Mouse (Mus musculus) mammary gland, adult 2 months (tissue): ENCODE results near the gene Gpank1. TPM values are rescaled to one million over a fixed set of nuclear protein-coding genes. Genes with fewer than 3 reads are reported as not detected.

Source experiments
- polyA plus RNA-seq: library from polyadenylated mRNA; depleted of rRNA; stranded (reverse); fragments of >200 nt; gene quantifications from 2 replicates; pipeline ENCODE4 v1.2.3, GENCODE M21; 2012; ENCODE audit warnings: low replicate concordance; rRNA removed

Gpank1 gene
- 16.3 and 24.8 TPM in 2 replicates for polyA plus RNA-seq

GRCm38 (mm10) chr17:35121143-35121799 is at the start of gene Gpank1:
Gene Gpank1, plus strand, starts transcription at chr17:35121455.

GRCm38 (mm10) chr17:35076507-35077176 is 44.6 kb upstream of the Gpank1 start, which contains the start of gene Ly6g6e:
Gene Ly6g6e, plus strand, starts transcription at chr17:35076902.

GRCm38 (mm10) chr17:35077786-35078233 is 43.4 kb upstream of the Gpank1 start, which contains the start of gene Ly6g6d:
Gene Ly6g6d, minus strand, starts transcription at chr17:35078065.

GRCm38 (mm10) chr17:35085208-35085865 is 35.9 kb upstream of the Gpank1 start, which contains the start of gene Ly6g6f:
Gene Ly6g6f, minus strand, starts transcription at chr17:35085610.

GRCm38 (mm10) chr17:35088825-35089644 is 32.2 kb upstream of the Gpank1 start, which contains the start of gene Abhd16a:
Gene Abhd16a, plus strand, starts transcription at chr17:35089263.

GRCm38 (mm10) chr17:35108097-35108496 is 13.2 kb upstream of the Gpank1 start, which contains the start of gene Ly6g5c:
Gene Ly6g5c, plus strand, starts transcription at chr17:35108279.

GRCm38 (mm10) chr17:35115046-35116019 is 5.9 kb upstream of the Gpank1 start, which contains the start of gene Ly6g5b:
Gene Ly6g5b, minus strand, starts transcription at chr17:35115428.

GRCm38 (mm10) chr17:35121871-35122303 is 632 bp downstream of the Gpank1 start, which contains the start of gene Csnk2b:
Gene Csnk2b, minus strand, starts transcription at chr17:35122053.

GRCm38 (mm10) chr17:35126206-35126611 is 5.0 kb downstream of the Gpank1 start, which contains the start of gene D17H6S53E:
Gene D17H6S53E, plus strand, starts transcription at chr17:35126373.

GRCm38 (mm10) chr17:35131500-35132173 is 10.4 kb downstream of the Gpank1 start, which contains the start of gene Apom:
Gene Apom, minus strand, starts transcription at chr17:35132050.

GRCm38 (mm10) chr17:35134801-35135590 is 13.7 kb downstream of the Gpank1 start, which contains the start of gene Bag6:
Gene Bag6, plus strand, starts transcription at chr17:35135178.

GRCm38 (mm10) chr17:35164568-35165450 is 43.6 kb downstream of the Gpank1 start, which contains the start of gene Prrc2a:
Gene Prrc2a, minus strand, starts transcription at chr17:35164897.

Other genes with a start within 250 kb of the Gpank1 start
- gene Zbtb12, start 242.0 kb upstream of the Gpank1 start, polyA plus RNA-seq: 13.1 and 14.3 TPM in 2 replicates
- 0.06 and 0.07 TPM in 2 replicates for gene Gm20547, start 239.4 kb upstream of the Gpank1 start, polyA plus RNA-seq
- 46.9 and 64.7 TPM in 2 replicates for gene C2, start 223.2 kb upstream of the Gpank1 start, polyA plus RNA-seq
- 189 and 339 TPM in 2 replicates for gene Ehmt2, start 223.0 kb upstream of the Gpank1 start, polyA plus RNA-seq
- 7.4 and 9.2 TPM in 2 replicates for gene Slc44a4, start 207.0 kb upstream of the Gpank1 start, polyA plus RNA-seq
- gene Neu1, start 190.2 kb upstream of the Gpank1 start, polyA plus RNA-seq: 48.4 and 54.9 TPM in 2 replicates
- 43.1 and 146 TPM in 2 replicates for gene Hspa1b, start 162.2 kb upstream of the Gpank1 start, polyA plus RNA-seq
- 0.30 TPM in 1 of 2 replicates, not detected in the other for gene Gm20481, start 151.5 kb upstream of the Gpank1 start, polyA plus RNA-seq
- gene Hspa1a, start 149.3 kb upstream of the Gpank1 start, polyA plus RNA-seq: 17.7 and 42.4 TPM in 2 replicates
- gene Hspa1l, start 148.8 kb upstream of the Gpank1 start, polyA plus RNA-seq: 0.30 and 3.0 TPM in 2 replicates
- gene Lsm2, start 139.6 kb upstream of the Gpank1 start, polyA plus RNA-seq: 75.4 and 108 TPM in 2 replicates
- gene Vars, start 120.5 kb upstream of the Gpank1 start, polyA plus RNA-seq: 197 and 475 TPM in 2 replicates
- 1.4 and 3.9 TPM in 2 replicates for gene Vwa7, start 104.9 kb upstream of the Gpank1 start, polyA plus RNA-seq
- 1.7 and 2.0 TPM in 2 replicates for gene Sapcd1, start 93.4 kb upstream of the Gpank1 start, polyA plus RNA-seq
- 4.2 and 4.8 TPM in 2 replicates for gene Msh5, start 74.7 kb upstream of the Gpank1 start, polyA plus RNA-seq
- 110 and 121 TPM in 2 replicates for gene Clic1, start 71.5 kb upstream of the Gpank1 start, polyA plus RNA-seq
- 58.1 and 90.9 TPM in 2 replicates for gene Ddah2, start 62.4 kb upstream of the Gpank1 start, polyA plus RNA-seq
- gene Ly6g6c, start 56.1 kb upstream of the Gpank1 start, polyA plus RNA-seq: 1.5 and 25.2 TPM in 2 replicates
- 0.67 and 0.80 TPM in 2 replicates for gene Mpig6b, start 55.3 kb upstream of the Gpank1 start, polyA plus RNA-seq
- 5.7 and 9.0 TPM in 2 replicates for gene Ly6g6e, start 44.6 kb upstream of the Gpank1 start, polyA plus RNA-seq
- 1.1 and 2.2 TPM in 2 replicates for gene Ly6g6d, start 43.4 kb upstream of the Gpank1 start, polyA plus RNA-seq
- gene Ly6g6f, start 35.8 kb upstream of the Gpank1 start, polyA plus RNA-seq: 0.19 TPM in 1 of 2 replicates, not detected in the other
- gene Abhd16a, start 32.2 kb upstream of the Gpank1 start, polyA plus RNA-seq: 200 and 293 TPM in 2 replicates
- not detected in 2 replicates for gene Ly6g5c, start 13.2 kb upstream of the Gpank1 start, polyA plus RNA-seq
- 3.5 and 4.4 TPM in 2 replicates for gene Ly6g5b, start 6.0 kb upstream of the Gpank1 start, polyA plus RNA-seq
- gene Csnk2b, start 598 bp downstream of the Gpank1 start, polyA plus RNA-seq: 376 and 470 TPM in 2 replicates
- 8.7 and 9.2 TPM in 2 replicates for gene D17H6S53E, start 4.9 kb downstream of the Gpank1 start, polyA plus RNA-seq
- gene Apom, start 10.6 kb downstream of the Gpank1 start, polyA plus RNA-seq: 0.16 and 0.93 TPM in 2 replicates
- 203 and 278 TPM in 2 replicates for gene Bag6, start 13.7 kb downstream of the Gpank1 start, polyA plus RNA-seq
- 344 and 571 TPM in 2 replicates for gene Prrc2a, start 43.4 kb downstream of the Gpank1 start, polyA plus RNA-seq
- 2.8 and 5.7 TPM in 2 replicates for gene Aif1, start 54.6 kb downstream of the Gpank1 start, polyA plus RNA-seq
- 48.2 and 60.4 TPM in 2 replicates for gene Lst1, start 67.0 kb downstream of the Gpank1 start, polyA plus RNA-seq
- gene Ltb, start 73.0 kb downstream of the Gpank1 start, polyA plus RNA-seq: 118 and 400 TPM in 2 replicates
- 7.1 and 9.9 TPM in 2 replicates for gene Tnf, start 80.6 kb downstream of the Gpank1 start, polyA plus RNA-seq
- 12.2 and 19.0 TPM in 2 replicates for gene Lta, start 83.9 kb downstream of the Gpank1 start, polyA plus RNA-seq
- gene Gm16181, start 99.4 kb downstream of the Gpank1 start, polyA plus RNA-seq: 0.80 and 4.0 TPM in 2 replicates
- gene Atp6v1g2, start 112.2 kb downstream of the Gpank1 start, polyA plus RNA-seq: 6.5 and 11.8 TPM in 2 replicates
- gene Nfkbil1, start 114.3 kb downstream of the Gpank1 start, polyA plus RNA-seq: 10.2 and 38.6 TPM in 2 replicates
- 265 and 272 TPM in 2 replicates for gene Ddx39b, start 120.3 kb downstream of the Gpank1 start, polyA plus RNA-seq
- gene H2-D1, start 141.3 kb downstream of the Gpank1 start, polyA plus RNA-seq: 1,785 and 2,234 TPM in 2 replicates
- 0.06 and 0.08 TPM in 2 replicates for gene H2-Q1, start 198.9 kb downstream of the Gpank1 start, polyA plus RNA-seq
- 2.9 and 3.9 TPM in 2 replicates for gene H2-Q2, start 220.8 kb downstream of the Gpank1 start, polyA plus RNA-seq